Mouse (Mus musculus): Measurements from ENCODE around the gene Steap4. TPM values are rescaled to one million over a fixed set of nuclear protein-coding genes. Genes with fewer than 3 reads are reported as not detected.
"Not testable (repeated sequence)": the region's sequence is repeated elsewhere in the genome, so short reads cannot be mapped to it uniquely, and the experiment has no call there.

The Steap4 gene
- polyA plus RNA-seq, 1 experiment from 2014 or later: not detected

DNA sequence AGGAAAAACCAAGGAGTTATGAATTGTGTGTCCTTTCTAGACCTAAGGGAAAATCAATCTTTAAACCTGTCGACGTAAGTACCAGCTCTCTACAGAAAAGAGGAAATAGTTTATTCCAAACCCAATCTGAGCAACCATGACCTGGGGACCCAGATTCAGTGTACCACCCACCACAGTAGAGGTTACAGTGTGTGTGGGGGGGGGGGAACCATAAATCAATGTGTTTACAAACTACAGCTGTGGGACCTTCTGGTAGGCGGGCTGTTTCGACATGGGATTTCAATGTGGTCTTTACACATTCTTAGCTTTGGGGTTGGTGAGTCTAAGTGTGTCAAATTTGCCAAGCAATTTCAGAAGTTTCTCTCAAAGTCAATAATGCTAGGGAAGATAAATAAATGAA is 2.2 kb upstream of the Steap4 start:
- no peaks in the 10 kb centered on the region for H3K27me3 ChIP-seq (replicated peaks)
- ATAC-seq (replicated peaks): no peak
- no peak overlapping the region for H3K4me3 ChIP-seq
- no peaks in the 10 kb centered on the region for H3K36me3 ChIP-seq (replicated peaks)
- H3K9ac ChIP-seq: no peak overlapping the region
- no peak overlapping the region for H3K27ac ChIP-seq
- 97% methylated on average over 4 of the region's 4 CpGs for WGBS
- no peaks in the 10 kb centered on the region for H3K9me3 ChIP-seq
- H3K4me1 ChIP-seq: peaks cover 6% of the 10 kb centered on the region
- H3K4me2 ChIP-seq: no peak overlapping the region

DNA sequence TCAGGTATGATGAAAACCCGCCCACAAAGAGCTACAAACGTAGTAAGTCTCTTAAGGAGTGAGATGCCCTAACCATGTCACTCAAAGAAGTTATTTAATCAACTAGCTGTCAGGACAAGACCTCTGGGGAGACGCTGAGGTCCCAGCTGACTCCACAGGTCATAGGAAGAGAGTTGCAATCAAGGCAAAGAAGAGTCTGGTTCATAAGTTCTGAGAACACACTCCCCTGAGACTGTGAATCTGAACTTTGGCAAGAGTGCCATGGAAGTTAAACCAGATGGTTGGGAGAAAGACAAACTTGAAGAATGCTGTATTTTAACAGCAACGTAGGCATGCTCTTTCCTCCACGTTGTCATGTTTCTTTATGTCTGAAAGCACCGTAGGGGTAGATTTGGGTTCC is 971 bp upstream of the Steap4 start:
- peaks cover 6% of the 10 kb centered on the region for H3K4me1 ChIP-seq
- no peaks in the 10 kb centered on the region for H3K27me3 ChIP-seq (replicated peaks)
- 90% methylated on average over 6 of the region's 6 CpGs for WGBS
- H3K4me3 ChIP-seq: no peak overlapping the region
- no peak for ATAC-seq (replicated peaks)
- no peak overlapping the region for H3K27ac ChIP-seq
- H3K9ac ChIP-seq: no peak overlapping the region
- H3K9me3 ChIP-seq: no peaks in the 10 kb centered on the region
- no peak overlapping the region for H3K4me2 ChIP-seq
- H3K36me3 ChIP-seq (replicated peaks): no peaks in the 10 kb centered on the region

DNA sequence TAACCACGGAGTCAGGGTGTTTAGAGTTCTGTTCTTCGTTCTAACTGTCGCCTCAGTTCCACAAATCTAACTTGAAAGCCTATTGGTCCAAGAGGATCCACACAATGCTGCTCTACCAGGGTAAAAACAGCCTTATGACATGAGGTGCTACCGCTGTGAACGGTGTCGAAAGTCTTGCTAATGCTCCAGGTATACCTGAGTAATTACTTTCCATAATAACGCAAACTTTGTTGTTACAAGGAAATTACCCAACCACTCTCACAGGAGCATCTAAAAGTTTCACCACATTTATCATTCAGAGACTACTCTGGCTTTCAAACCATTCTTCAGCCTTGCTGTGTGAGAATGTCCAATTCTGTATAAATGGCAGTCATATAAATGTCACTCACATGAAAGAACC is 856 bp downstream of the Steap4 start:
- Histone ChIP-seq H3K4me2 (no peak overlapping the region), H3K9me3 (no peaks in the 10 kb centered on the region), H3K4me3 (no peak overlapping the region), H3K36me3 (replicated peaks) (no peaks in the 10 kb centered on the region), H3K4me1 (peaks cover 6% of the 10 kb centered on the region), H3K27ac (no peak overlapping the region), H3K27me3 (replicated peaks) (no peaks in the 10 kb centered on the region), H3K9ac (no peak overlapping the region)
- ATAC-seq (replicated peaks): no peak
- 82% methylated on average over 7 of the region's 7 CpGs for WGBS

GRCm38 (mm10) chr5:7965281-7965680 is 5.0 kb downstream of the Steap4 start:
- no peaks in the 10 kb centered on the region for H3K36me3 ChIP-seq (replicated peaks)
- no peaks in the 10 kb centered on the region for H3K27me3 ChIP-seq (replicated peaks)
- ATAC-seq (replicated peaks): no peak
- no peak overlapping the region for H3K4me2 ChIP-seq
- peaks cover 2% of the 10 kb centered on the region for H3K4me1 ChIP-seq
- H3K4me3 ChIP-seq: no peak overlapping the region
- no peak overlapping the region for H3K9ac ChIP-seq
- no peaks in the 10 kb centered on the region for H3K9me3 ChIP-seq
- H3K27ac ChIP-seq: no peak overlapping the region
- 38% methylated on average over 3 of the region's 3 CpGs for WGBS

DNA sequence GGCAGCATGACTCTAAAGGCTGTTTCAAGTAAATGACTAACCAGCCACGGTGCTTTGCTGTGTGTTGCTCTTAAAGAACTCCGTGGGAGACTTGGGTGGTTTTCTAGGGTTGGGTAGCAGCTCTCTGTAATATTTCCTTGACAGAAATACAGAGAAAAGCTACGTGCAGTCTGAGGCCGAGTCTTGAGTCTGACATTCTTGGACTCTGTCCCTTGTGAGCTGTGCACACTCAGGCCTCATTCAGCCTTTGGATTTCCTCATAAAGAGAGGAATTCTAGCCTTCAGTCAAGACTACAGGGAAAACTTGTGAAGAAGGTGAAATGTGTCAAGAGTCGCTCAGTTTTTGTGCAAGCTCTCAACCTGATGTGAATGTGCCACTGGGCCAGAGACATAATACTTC is 7.9 kb downstream of the Steap4 start:
- no peak overlapping the region for H3K27ac ChIP-seq
- no peak overlapping the region for H3K4me2 ChIP-seq
- H3K9ac ChIP-seq: no peak overlapping the region
- no peak for ATAC-seq (replicated peaks)
- no peaks in the 10 kb centered on the region for H3K36me3 ChIP-seq (replicated peaks)
- H3K4me3 ChIP-seq: no peak overlapping the region
- H3K4me1 ChIP-seq: no peaks in the 10 kb centered on the region
- H3K27me3 ChIP-seq (replicated peaks): no peaks in the 10 kb centered on the region
- H3K9me3 ChIP-seq: no peaks in the 10 kb centered on the region
- 86% methylated on average over 5 of the region's 5 CpGs for WGBS

- no peaks in the 10 kb centered on the region for H3K36me3 ChIP-seq (replicated peaks)
- WGBS: 81% methylated on average over 2 of the region's 2 CpGs
- ATAC-seq (replicated peaks): no peak
Measured at GRCm38 (mm10) chr5:7972266-7972665, 12.0 kb downstream of the Steap4 start.

DNA sequence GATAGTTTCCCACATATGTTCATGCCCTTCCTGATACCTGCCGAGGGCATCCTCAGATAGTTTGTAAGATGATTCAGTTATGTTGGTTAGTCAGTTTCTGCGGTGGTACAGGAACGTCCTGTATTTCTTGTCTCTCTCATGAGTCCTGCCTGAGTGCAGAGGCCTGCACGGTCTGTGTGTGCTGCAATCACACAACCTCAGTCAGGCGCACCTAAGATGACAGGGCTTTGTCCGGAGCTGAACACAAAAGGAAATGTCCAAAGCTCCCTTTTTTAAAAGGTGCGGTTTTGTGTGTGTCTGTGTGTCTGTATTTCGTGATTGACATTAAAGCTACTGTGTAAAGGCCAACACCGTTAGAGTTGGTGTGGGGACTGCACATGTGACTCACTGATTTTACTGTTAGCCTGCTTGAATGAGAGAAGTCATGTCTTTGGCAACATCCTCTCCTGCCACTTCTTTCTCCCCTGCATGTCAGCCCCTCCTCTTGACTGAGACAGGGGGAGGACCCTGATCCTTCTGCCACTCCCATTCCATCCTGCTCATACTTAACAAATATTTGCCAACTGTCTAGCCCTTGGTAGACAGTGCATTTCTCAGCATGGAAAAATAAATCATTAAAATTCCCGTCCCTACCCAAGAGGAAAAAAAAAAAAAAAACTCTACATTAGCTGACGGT is 14.4 kb downstream of the Steap4 start:
- ATAC-seq (replicated peaks): no peak
- 87% methylated on average over 11 of the region's 11 CpGs for WGBS

More at GRCm38 (mm10) chr5:7972266-7972665, 12.0 kb downstream of the Steap4 start:
- H3K4me2 ChIP-seq: no peak overlapping the region
- H3K4me3 ChIP-seq: no peak overlapping the region
- H3K27me3 ChIP-seq (replicated peaks): no peaks in the 10 kb centered on the region
- H3K27ac ChIP-seq: no peak overlapping the region
- H3K9ac ChIP-seq: no peak overlapping the region
- H3K9me3 ChIP-seq: no peaks in the 10 kb centered on the region
- no peaks in the 10 kb centered on the region for H3K4me1 ChIP-seq

GRCm38 (mm10) chr5:7980586-7980985 is 20.3 kb downstream of the Steap4 start:
- Histone ChIP-seq H3K4me3 (no peak overlapping the region), H3K9me3 (no peaks in the 10 kb centered on the region), H3K9ac (no peak overlapping the region), H3K27me3 (replicated peaks) (no peaks in the 10 kb centered on the region), H3K4me1 (no peaks in the 10 kb centered on the region), H3K36me3 (replicated peaks) (no peaks in the 10 kb centered on the region), H3K27ac (no peak overlapping the region), H3K4me2 (no peak overlapping the region)
- ATAC-seq (replicated peaks): no peak
- WGBS: 88% methylated on average over 5 of the region's 5 CpGs

More for the DNA sequence above, 14.4 kb downstream of the Steap4 start:
- no peaks in the 10 kb centered on the region for H3K36me3 ChIP-seq (replicated peaks)
- no peaks in the 10 kb centered on the region for H3K9me3 ChIP-seq
- H3K4me3 ChIP-seq: no peak overlapping the region
- H3K4me1 ChIP-seq: no peaks in the 10 kb centered on the region
- H3K27ac ChIP-seq: no peak overlapping the region
- no peak overlapping the region for H3K4me2 ChIP-seq
- no peaks in the 10 kb centered on the region for H3K27me3 ChIP-seq (replicated peaks)
- H3K9ac ChIP-seq: no peak overlapping the region

DNA sequence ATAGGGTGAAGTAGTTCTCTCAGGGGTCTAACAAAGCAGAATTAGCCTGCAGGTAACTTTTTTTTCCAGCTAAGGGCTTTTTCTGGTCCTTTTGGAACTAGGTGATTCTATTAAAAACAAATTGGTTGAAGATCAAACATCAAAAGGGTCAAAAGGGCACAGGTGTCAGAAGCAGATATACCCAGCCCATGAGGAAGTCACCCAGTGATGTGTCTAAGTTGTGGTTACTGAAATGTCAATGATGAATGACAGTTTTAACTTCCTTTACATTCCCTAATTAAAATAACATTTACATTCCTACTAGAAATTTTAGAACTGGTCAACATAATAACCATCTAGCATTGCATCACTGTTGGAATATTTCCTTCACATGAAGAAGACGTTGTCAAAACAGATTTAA is 27.7 kb downstream of the Steap4 start:
- no peaks in the 10 kb centered on the region for H3K9me3 ChIP-seq
- no peak overlapping the region for H3K27ac ChIP-seq
- ATAC-seq (replicated peaks): no peak
- no peaks in the 10 kb centered on the region for H3K27me3 ChIP-seq (replicated peaks)
- no peaks in the 10 kb centered on the region for H3K4me1 ChIP-seq
- H3K4me2 ChIP-seq: no peak overlapping the region
- H3K9ac ChIP-seq: no peak overlapping the region
- no peak overlapping the region for H3K4me3 ChIP-seq
- H3K36me3 ChIP-seq (replicated peaks): no peaks in the 10 kb centered on the region
- WGBS: 89% methylated on average over 1 of the region's 1 CpGs

- no peaks in the 10 kb centered on the region for H3K9me3 ChIP-seq
- no peaks in the 10 kb centered on the region for H3K4me1 ChIP-seq
- no peak overlapping the region for H3K9ac ChIP-seq
- ATAC-seq (replicated peaks): no peak
- H3K27me3 ChIP-seq (replicated peaks): no peaks in the 10 kb centered on the region
- H3K4me2 ChIP-seq: no peak overlapping the region
- no peak overlapping the region for H3K4me3 ChIP-seq
- H3K36me3 ChIP-seq (replicated peaks): no peaks in the 10 kb centered on the region
- WGBS: 88% methylated on average over 4 of the region's 4 CpGs
- H3K27ac ChIP-seq: no peak overlapping the region
Measured at GRCm38 (mm10) chr5:7988415-7988814, 28.2 kb downstream of the Steap4 start.

- H3K4me2 ChIP-seq; H3K9me3 ChIP-seq; H3K4me3 ChIP-seq; H3K9ac ChIP-seq; H3K4me1 ChIP-seq; H3K27me3 ChIP-seq (replicated peaks); H3K36me3 ChIP-seq (replicated peaks); H3K27ac ChIP-seq; ATAC-seq (replicated peaks): not testable (repeated sequence)
- 90% methylated on average over 2 of the region's 2 CpGs for WGBS
Measured at GRCm38 (mm10) chr5:7991631-7992030, 31.4 kb downstream of the Steap4 start.

GRCm38 (mm10) chr5:7993766-7994165 is 33.5 kb downstream of the Steap4 start:
- Histone ChIP-seq H3K27me3 (replicated peaks) (no peaks in the 10 kb centered on the region), H3K4me2 (no peak overlapping the region), H3K4me3 (no peak overlapping the region), H3K36me3 (replicated peaks) (no peaks in the 10 kb centered on the region), H3K4me1 (no peaks in the 10 kb centered on the region), H3K9me3 (no peaks in the 10 kb centered on the region), H3K27ac (no peak overlapping the region), H3K9ac (no peak overlapping the region)
- ATAC-seq (replicated peaks): no peak
- WGBS: 65% methylated on average over 5 of the region's 5 CpGs

- WGBS: 94% methylated on average over 1 of the region's 1 CpGs
- no peak overlapping the region for H3K27ac ChIP-seq
- no peak overlapping the region for H3K4me3 ChIP-seq
- no peaks in the 10 kb centered on the region for H3K9me3 ChIP-seq
- H3K9ac ChIP-seq: no peak overlapping the region
- no peak overlapping the region for H3K4me2 ChIP-seq
- no peaks in the 10 kb centered on the region for H3K36me3 ChIP-seq (replicated peaks)
- no peaks in the 10 kb centered on the region for H3K27me3 ChIP-seq (replicated peaks)
- H3K4me1 ChIP-seq: no peaks in the 10 kb centered on the region
- no peak for ATAC-seq (replicated peaks)
Measured at GRCm38 (mm10) chr5:7995288-7995897, 35.1 kb downstream of the Steap4 start.

Data from midbrain, embryonic 15.5 days (tissue).